Mouse (Mus musculus) kidney, postnatal 14 days (tissue): ENCODE results near the gene Gpr135.
"Not testable (repeated sequence)": the region's sequence is repeated elsewhere in the genome, so short reads cannot be mapped to it uniquely, and the experiment has no call there.

Source experiments
- DNase-seq: peaks from one replicate; pipeline ENCODE4 v3.0.0; 2022; ENCODE audit warnings: mixed read lengths

Gene Gpr135

GRCm38 (mm10) chr12:72050821-72051220, 20.1 kb downstream of the Gpr135 start:
- DNase-seq = no peak

GRCm38 (mm10) chr12:72050156-72050555, 20.8 kb downstream of the Gpr135 start:
- DNase-seq = not testable (repeated sequence)

GRCm38 (mm10) chr12:72047513-72047912, 23.4 kb downstream of the Gpr135 start:
- DNase-seq = no peak

- no peak for DNase-seq
These were observed 29.7 kb downstream of the Gpr135 start for GRCm38 (mm10) chr12:72041238-72041637.

- no peak for DNase-seq
These were observed 31.4 kb downstream of the Gpr135 start for GRCm38 (mm10) chr12:72039501-72039900.

- DNase-seq = no peak
These were observed 32.1 kb downstream of the Gpr135 start for GRCm38 (mm10) chr12:72038866-72039265.

GRCm38 (mm10) chr12:72037049-72037448, 33.9 kb downstream of the Gpr135 start:
- no peak for DNase-seq

GRCm38 (mm10) chr12:72036097-72036661, 34.7 kb downstream of the Gpr135 start:
- DNase-seq = no peak

- DNase-seq = peak; percentile 78
These were observed 39.1 kb downstream of the Gpr135 start for GRCm38 (mm10) chr12:72031794-72032193.

- peak; percentile 48 for DNase-seq
These were observed 39.8 kb downstream of the Gpr135 start for GRCm38 (mm10) chr12:72031171-72031570.

- DNase-seq = no peak
These were observed 45.6 kb downstream of the Gpr135 start for GRCm38 (mm10) chr12:72025275-72025795.

- no peak for DNase-seq
These were observed 47.4 kb downstream of the Gpr135 start for GRCm38 (mm10) chr12:72023572-72023971.

GRCm38 (mm10) chr12:72022790-72023189, 48.1 kb downstream of the Gpr135 start:
- DNase-seq = no peak

- peak; percentile 53 for DNase-seq
These were observed 49.4 kb downstream of the Gpr135 start for GRCm38 (mm10) chr12:72021543-72021942.

- no peak for DNase-seq
These were observed 50.6 kb downstream of the Gpr135 start for GRCm38 (mm10) chr12:72020285-72020684.
